Mouse (Mus musculus) inflammation-experienced regulatory T-cells, adult 6 months (primary cell): ENCODE measurements around the gene Cyp2c55. TPM values are rescaled to one million over a fixed set of nuclear protein-coding genes. Genes with fewer than 3 reads are reported as not detected.
A peak's percentile ranks its signal among the peaks of the same experiment; 100 is the strongest.

ENCODE experiments used
- ATAC-seq: one replicate; pipeline ENCODE4 v1.8.0; 2017
- polyA plus RNA-seq, 3 experiments: library from polyadenylated mRNA; unstranded; fragments of 100-300 nt; shearing (Covaris generic); gene quantifications; one replicate each; pipeline ENCODE4 v1.2.1; 2017

The Cyp2c55 gene
- not detected for polyA plus RNA-seq

DNA sequence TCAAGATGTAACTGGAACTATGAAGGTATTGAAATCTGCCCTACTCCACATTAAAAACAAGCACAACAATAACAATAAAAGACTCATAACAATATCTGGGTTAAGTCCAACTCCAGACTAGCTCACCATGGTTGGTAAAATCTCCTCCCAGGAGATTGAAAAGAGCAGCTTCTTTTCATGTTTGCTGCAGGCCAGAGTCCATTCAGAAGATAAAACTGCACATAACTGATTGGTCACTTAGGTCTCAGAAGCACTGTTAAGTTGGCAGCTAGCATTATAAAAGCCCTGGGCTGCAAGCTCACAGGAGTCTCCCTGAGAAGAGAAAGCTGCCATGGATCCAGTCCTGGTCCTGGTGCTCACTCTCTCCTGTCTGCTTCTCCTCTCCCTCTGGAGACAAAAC lies at the start of gene Cyp2c55:
TSS of gene Cyp2c55 (plus strand) at position 305 of the 400 bp plus-strand sequence.
- no peak for ATAC-seq

DNA sequence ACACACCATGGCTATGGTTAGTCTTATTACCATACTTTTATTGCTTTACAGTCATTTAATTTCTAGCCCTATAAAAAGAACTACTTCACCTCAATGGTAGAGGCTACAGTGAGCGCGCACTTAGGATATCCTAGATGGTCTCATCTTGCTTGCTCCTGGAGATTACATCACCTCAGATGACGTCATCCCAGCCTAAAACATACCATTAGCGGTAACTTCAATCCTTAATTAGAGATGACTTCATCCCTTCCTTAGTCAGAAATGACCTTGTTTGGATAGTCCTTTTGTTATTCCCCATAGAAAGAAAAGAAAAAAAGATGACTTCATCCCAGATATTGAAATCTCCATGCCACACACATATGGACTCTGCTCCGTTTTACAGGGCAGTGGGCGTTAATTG lies 36.1 kb upstream of the Cyp2c55 start:
- no peak for ATAC-seq

DNA sequence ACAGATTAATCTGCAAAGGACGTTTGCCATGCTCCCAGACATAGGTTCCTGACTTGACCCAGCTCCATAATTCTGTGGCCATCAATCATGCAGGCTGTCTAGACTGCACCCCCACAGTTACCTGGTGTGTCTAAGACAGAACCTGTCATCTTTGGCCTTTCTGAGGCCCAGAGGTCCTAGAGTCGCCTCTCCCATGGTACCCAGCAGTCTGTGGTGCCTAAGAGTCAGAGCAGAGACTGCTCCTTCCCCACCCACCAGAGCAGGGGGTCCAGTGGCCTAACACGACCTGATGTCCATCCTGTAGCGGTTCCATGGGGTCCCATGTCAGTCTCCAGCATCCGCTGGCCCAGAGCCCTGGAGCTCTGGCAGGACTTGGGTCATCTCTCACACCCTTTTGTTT lies 34.2 kb upstream of the Cyp2c55 start:
- no peak for ATAC-seq

DNA sequence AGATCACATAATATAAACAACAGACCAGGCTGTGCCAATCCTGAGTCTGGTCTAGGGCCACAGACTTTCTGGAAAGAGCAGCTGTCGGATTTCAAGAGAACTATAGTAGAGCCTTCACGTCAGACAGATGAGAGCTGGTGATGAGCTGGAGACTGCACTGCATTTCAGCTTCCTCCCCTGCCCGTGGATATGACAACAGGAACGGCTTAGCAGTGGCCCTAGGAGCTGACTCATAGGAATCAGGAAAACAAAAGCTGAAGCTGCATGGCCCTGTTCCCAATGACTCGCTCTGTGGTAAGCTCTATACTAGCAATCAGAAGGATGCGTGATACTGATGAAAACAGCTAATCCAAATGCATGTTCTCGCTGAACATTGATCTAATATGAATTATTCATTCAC lies 33.2 kb upstream of the Cyp2c55 start:
- ATAC-seq: no peak

DNA sequence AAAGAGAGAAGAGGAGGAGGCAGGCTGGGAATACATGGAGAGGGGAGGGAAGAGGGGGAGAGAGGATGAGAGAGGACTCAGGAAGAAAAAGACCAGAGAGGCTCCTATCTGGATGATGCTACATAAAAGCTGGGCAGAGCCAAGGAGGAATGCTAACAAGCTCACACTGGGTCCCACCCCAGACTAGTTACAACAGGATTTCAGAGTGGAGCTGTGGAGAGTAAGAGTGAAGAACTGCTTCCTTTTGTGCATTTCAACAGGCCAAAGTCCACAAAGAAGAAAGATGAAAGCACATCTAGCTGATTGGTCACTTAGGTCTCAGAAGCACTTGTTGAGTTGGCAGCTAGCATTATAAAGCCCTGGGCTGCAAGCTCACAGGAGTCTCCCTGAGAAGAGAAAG lies 30.6 kb upstream of the Cyp2c55 start:
- ATAC-seq: no peak

DNA sequence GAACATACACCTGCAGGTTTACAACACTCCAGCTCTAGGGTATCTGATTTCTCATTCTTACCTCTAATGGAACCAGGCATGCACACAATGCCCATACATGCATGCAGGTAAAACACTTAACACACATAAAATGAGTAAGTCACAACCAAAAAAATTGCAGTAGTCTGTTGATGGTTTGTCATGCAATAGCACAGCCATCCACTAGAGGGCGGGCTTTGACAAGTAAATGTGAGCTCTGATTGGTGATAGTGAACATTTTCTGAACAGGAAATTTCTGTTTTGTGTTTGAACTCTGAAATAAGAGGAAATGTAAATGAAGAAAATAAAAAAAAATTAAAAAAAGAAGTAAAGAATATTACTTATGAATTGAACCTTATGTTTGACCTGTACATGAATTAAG lies 24.9 kb upstream of the Cyp2c55 start:
- ATAC-seq: peak; percentile 41

DNA sequence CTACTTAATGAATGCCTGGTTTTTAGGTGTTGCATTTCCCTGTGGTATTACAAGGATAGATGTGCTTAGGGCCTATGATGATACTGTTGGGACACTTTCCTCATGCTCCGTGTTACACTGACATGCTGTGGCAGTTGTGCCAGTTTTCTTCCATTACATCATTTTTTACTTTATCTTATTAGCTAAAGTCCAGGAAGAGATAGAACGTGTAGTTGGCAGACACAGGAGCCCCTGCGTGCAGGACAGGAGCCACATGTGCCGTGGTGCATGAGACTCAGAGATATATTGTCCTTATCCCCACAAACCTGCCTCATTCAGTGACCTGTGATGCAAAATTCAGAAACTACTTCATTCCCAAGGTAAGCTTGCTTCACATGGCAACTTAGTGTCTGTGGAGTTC lies 8.6 kb upstream of the Cyp2c55 start:
- no peak for ATAC-seq

DNA sequence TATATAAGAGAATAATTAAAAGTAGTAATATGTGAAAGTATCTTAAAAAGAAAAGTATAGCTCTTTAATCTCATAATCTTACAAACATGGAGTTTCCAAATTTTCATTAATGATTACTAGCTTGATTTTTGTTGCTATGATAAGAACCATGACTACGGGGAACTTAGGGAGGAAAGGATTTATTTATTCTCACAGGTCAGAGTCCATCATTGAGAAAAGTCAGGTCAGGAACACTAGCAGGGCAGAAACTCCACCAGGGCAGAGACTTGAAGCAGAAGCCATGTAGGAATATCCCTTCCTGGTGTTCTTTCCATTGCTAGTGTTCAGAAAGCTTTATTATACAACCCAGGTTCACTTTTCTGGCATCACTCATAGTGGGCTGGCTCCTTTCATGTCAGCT lies 8.1 kb upstream of the Cyp2c55 start:
- ATAC-seq: no peak

DNA sequence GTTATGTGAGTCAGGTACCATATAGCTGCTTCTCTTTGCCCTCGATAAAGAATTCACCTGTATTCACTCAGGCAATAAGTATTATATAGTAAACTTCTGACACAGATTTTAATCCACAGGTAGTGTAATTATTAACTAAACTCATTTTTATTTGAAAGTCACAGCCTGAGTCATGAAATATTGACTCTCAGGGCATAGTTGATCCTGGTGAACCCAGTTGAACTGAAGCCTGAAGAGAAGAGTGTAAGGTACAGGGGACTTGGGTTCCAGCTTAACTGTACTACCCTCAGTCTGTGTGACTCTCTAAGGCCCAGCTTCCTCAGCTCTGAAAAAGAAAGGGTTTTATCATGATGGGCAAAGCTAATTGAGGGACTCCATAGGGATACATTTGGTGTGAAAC lies 1.7 kb upstream of the Cyp2c55 start:
- ATAC-seq: no peak

DNA sequence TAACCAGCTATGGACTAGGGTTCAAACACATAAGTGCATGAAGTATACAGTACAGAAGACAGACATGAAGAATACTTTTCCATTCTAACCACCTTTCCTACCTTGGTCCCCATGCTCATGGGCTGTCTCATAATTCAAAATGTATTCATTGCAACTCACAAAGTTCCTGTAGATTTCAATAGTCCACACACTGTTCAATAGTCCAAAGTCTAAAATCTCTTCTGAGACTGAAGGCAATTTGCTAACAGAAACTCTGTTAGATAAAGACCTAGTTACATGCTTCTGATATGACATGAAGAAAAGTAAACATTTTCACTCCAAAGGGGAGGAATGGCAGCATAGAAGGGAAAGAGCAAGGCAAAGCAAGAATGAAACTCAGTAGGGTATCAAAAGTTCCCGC lies 51.1 kb downstream of the Cyp2c55 start:
- no peak for ATAC-seq

DNA sequence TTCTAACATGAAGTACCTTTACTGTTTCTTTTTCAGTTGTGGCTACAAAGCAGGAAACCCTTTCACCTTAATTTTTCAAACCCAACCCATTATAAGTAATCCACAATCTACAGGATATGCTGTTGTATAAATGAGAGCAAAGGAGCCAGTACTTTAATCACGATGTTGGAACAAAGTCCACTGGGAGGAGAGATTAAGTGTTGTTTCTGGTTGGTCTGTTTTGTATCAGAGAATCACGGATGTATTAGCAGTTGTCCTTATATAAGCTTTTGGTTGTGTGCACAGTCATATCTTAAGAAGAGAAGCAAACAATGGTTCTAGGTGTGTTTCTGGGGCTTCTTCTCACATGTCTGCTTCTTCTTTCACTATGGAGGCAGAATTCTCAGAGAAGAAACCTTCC lies 53.9 kb downstream of the Cyp2c55 start, which contains the start of gene Cyp2c65:
TSS of gene Cyp2c65 (plus strand) at position 297 of the 400 bp plus-strand sequence.
- ATAC-seq: no peak

Other genes starting within 250 kb of the Cyp2c55 start
- 1 to 10 TPM; 7.5 to 8.4 (median 7.7) TPM for gene Noc3l, start 187.8 kb upstream of the Cyp2c55 start, polyA plus RNA-seq
- 1 to 10 TPM; 1.0 to 1.9 (median 1.2) TPM for gene Tbc1d12, start 170.4 kb upstream of the Cyp2c55 start, polyA plus RNA-seq
- gene Hells, start 76.1 kb upstream of the Cyp2c55 start, polyA plus RNA-seq: 10 to 100 TPM; 15.6 to 92.7 (median 18.5) TPM
- gene Cyp2c65, start 54.0 kb downstream of the Cyp2c55 start, polyA plus RNA-seq: not detected
- not detected for gene Cyp2c66, start 106.9 kb downstream of the Cyp2c55 start, polyA plus RNA-seq